Mouse (Mus musculus) limb, embryonic 12.5 days (tissue): ENCODE data around the gene Frem1. TPM values are rescaled to one million over a fixed set of nuclear protein-coding genes. Genes with fewer than 3 reads are reported as not detected.

ENCODE experiments used
- ATAC-seq: fragments of 200-750 bp; cut with Nextera tagmentation; 2 replicates; pipeline ENCODE4 v1.8.0; 2017; ENCODE audit warnings: low read depth, moderate TSS enrichment; ENCODE audit not compliant: insufficient number of reproducible peaks, insufficient read depth, low FRiP score, low TSS enrichment
- H3K27ac ChIP-seq: fragments of 300-500 bp; sonication (generic); 2 replicates; pipeline ENCODE4 v1.5.1; 2016; ENCODE audit warnings: mild to moderate bottlenecking, moderate library complexity
- H3K27me3 ChIP-seq: fragments of 300-500 bp; sonication (generic); 2 replicates; pipeline ENCODE4 v1.6.1; 2016; ENCODE audit warnings: mild to moderate bottlenecking, moderate library complexity
- H3K36me3 ChIP-seq: fragments of 300-500 bp; sonication (generic); 2 replicates; pipeline ENCODE4 v1.6.1; 2016; ENCODE audit warnings: mild to moderate bottlenecking, moderate library complexity
- H3K4me1 ChIP-seq: fragments of 300-500 bp; sonication (generic); replicated peaks from 2 replicates; pipeline ENCODE4 v1.6.1; 2016
- H3K4me2 ChIP-seq: fragments of 300-500 bp; sonication (generic); 2 replicates; pipeline ENCODE4 v1.6.1; 2016; ENCODE audit warnings: mild to moderate bottlenecking, moderate library complexity
- H3K4me3 ChIP-seq: fragments of 300-500 bp; sonication (generic); replicated peaks from 2 replicates; pipeline ENCODE4 v1.5.1; 2016; ENCODE audit warnings: mild to moderate bottlenecking
- H3K9ac ChIP-seq: fragments of 300-500 bp; sonication (generic); replicated peaks from 2 replicates; pipeline ENCODE4 v1.6.1; 2016; ENCODE audit warnings: mild to moderate bottlenecking, moderate library complexity
- H3K9me3 ChIP-seq: fragments of 300-500 bp; sonication (generic); 2 replicates; pipeline ENCODE4 v1.6.1; 2016; ENCODE audit warnings: mild to moderate bottlenecking, moderate library complexity
- WGBS: fragments of 180-500 bp; shearing (Covaris S2); methylation state at CpG from one replicate; pipeline ENCODE4 v1.1.7; 2016; 5-methylcytosine and 5-hydroxymethylcytosine counted together
- polyA plus RNA-seq: library from polyadenylated mRNA; unstranded; fragments of >200 nt; fragmentation: Nextera tagmentation; extraction: Ambion mirVana; gene quantifications from 2 replicates; pipeline ENCODE4 v1.2.1, GENCODE M21; 2016

The Frem1 gene
- polyA plus RNA-seq, 1 experiment from 2014 or later = 8.9 TPM

DNA sequence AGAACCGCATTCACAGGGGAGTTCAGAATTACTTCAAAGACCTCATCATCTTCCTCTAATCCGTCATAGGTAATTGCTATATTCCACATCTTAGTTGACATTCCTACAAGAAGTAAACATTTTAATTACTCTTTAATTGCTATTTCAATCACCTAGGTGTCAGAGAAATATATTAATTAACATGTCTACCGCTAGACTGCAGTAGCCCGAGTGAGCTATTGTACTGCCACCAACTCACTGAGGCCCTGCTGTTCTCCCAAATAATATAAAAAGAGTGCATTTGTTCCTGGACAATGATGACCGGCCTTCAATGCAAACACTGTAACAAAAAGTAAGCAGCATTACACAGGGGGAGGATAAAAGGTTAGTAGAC lies 135.5 kb downstream of the Frem1 start:
- Histone ChIP-seq H3K4me1 (peaks cover 16% of the 10 kb centered on the region), H3K9me3 (no peaks in the 10 kb centered on the region), H3K27ac (no peak overlapping the region), H3K27me3 (no peaks in the 10 kb centered on the region), H3K4me3 (no peak overlapping the region), H3K36me3 (peaks cover 2% of the 10 kb centered on the region; the same call in 1 of the 2 replicates), H3K4me2 (no peak overlapping the region), H3K9ac (no peak overlapping the region)
- no peak for ATAC-seq
- 46% methylated on average over 5 of the region's 5 CpGs for WGBS

DNA sequence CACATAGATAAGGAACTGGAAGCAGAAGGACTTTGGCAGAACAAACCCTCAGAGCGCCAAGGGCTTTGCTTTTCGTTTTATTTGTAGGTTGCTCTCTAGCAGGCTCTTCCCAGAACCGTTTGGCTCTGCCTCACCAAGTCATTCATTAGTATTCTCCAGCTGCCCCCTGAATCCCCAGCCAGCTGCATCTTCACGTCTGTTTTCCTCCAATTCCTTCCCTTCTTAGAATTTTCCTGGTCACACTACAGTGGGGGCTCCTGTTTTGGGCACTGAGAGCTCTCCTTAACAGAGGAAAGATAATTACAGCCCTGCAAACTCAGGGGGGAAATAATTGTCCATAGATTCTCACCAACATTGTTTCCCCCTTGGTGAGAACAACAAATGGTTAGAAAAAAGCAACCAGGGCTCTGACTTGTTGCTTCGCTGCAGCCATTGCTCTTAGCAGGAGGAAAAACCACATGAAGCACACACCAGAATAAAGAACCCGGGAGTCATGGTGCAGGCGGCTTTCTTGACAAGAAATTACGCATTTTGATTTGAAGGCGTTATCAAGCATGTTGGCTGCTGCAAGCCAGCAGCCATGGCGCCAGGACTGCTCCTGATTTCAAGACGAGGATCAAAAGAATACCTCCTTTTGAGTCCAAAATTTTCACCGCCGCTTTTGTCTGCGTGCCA lies 136.0 kb downstream of the Frem1 start:
- no peak for ATAC-seq
- WGBS = 42% methylated on average over 14 of the region's 14 CpGs
- Histone ChIP-seq H3K9me3 (no peaks in the 10 kb centered on the region), H3K4me2 (no peak overlapping the region), H3K4me3 (no peak overlapping the region), H3K36me3 (peaks cover 2% of the 10 kb centered on the region; the same call in 1 of the 2 replicates), H3K27ac (no peak overlapping the region), H3K9ac (no peak overlapping the region), H3K4me1 (peaks cover 16% of the 10 kb centered on the region), H3K27me3 (no peaks in the 10 kb centered on the region)

DNA sequence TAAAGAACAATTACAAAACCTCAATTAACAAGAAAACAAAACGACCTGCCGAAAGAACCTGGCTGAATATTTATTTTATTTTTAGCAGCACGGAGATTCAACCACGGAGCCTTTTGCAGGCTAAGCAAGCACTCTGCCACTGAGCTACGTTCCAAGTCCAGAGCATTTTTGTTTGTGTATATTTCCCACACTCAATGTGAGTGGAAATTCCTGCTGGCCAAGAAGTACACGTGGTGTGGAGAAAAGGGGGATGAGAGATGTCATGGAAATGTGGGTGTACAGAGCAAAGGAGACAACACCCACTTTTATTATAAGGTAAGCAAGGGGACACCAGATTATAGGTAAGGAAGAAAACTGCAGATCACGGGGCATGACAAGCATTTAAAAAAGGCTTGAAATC lies 136.6 kb downstream of the Frem1 start:
- H3K27ac ChIP-seq = no peak overlapping the region
- no peak for ATAC-seq
- H3K27me3 ChIP-seq = no peaks in the 10 kb centered on the region
- peaks cover 2% of the 10 kb centered on the region; the same call in 1 of the 2 replicates for H3K36me3 ChIP-seq
- H3K4me2 ChIP-seq = no peak overlapping the region
- no peak overlapping the region for H3K4me3 ChIP-seq
- no peaks in the 10 kb centered on the region for H3K9me3 ChIP-seq
- peaks cover 16% of the 10 kb centered on the region for H3K4me1 ChIP-seq
- no peak overlapping the region for H3K9ac ChIP-seq
- 66% methylated on average over 7 of the region's 7 CpGs for WGBS

DNA sequence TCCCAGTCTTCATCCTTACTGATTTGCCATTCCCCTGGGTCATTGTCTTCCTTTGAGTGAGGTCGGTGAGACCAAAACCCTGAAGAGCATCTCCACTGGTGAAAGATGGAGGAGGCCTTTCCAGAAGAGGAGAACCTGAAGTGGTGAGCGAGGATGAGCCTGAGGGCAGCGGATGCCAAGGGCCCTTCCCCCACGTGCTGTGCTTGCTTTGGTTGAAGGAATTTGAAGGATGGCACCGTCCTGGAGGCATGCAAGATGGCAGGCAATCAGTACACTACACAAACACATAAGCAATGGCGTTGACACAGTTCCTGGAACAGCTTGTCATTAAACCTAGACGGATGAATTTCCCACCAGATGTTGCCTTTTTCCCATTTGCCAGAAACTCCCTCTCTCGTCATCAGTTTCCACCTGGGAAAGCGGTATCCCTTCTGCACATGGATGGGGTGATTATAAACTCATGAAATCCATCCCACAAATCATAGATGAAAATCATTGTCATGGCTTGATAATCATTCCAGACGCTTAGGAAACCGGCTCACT lies 137.5 kb downstream of the Frem1 start:
- no peak overlapping the region for H3K4me2 ChIP-seq
- H3K9me3 ChIP-seq = no peaks in the 10 kb centered on the region
- H3K4me1 ChIP-seq = peaks cover 10% of the 10 kb centered on the region
- H3K27me3 ChIP-seq = no peaks in the 10 kb centered on the region
- WGBS = 77% methylated on average over 11 of the region's 11 CpGs
- H3K4me3 ChIP-seq = no peak overlapping the region
- H3K27ac ChIP-seq = no peak overlapping the region
- H3K9ac ChIP-seq = no peak overlapping the region
- peaks cover 2% of the 10 kb centered on the region; the same call in 1 of the 2 replicates for H3K36me3 ChIP-seq
- ATAC-seq = no peak

DNA sequence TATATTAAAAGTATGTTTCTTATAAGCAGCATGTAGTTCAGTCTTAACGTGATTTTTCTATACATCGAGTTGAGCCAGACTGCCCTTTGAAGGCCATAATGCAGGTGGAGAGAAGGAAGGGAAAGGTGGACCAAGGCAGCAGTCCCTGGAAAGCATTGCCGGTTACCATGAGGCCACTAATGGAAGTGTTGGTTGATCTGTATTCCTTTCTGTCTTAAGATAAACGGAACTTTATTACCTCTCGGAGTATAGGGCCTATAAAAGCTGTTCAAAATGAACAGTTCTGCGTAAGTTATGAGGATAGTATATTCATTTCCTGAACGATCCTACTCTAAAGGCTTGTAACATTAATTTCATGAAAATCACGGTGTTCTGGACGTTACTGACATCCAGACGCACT lies 156.9 kb downstream of the Frem1 start:
- Histone ChIP-seq H3K4me2 (no peak overlapping the region), H3K9me3 (no peaks in the 10 kb centered on the region), H3K4me3 (no peak overlapping the region), H3K4me1 (peaks cover 31% of the 10 kb centered on the region), H3K27me3 (no peaks in the 10 kb centered on the region), H3K27ac (no peak overlapping the region), H3K36me3 (no peaks in the 10 kb centered on the region), H3K9ac (no peak overlapping the region)
- 52% methylated on average over 10 of the region's 10 CpGs for WGBS
- no peak for ATAC-seq

DNA sequence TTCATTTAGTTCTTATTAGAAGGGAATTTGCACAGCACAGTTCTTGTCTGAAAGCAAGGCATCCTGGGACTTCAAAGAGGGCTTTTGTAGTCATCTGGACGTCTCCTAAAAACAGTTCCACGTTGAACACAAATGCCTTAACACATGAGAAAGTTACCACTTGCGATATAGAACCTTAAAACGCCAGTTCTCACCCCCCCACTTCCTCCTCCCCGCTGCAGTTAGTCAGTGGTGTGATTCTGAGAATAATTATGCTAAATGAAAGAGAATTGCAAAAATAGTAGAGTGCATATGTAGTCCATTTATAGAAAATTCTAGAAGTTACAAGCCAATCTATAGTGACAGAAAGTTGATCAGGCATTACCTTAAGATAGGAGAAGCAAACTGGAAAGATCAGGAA lies 159.9 kb downstream of the Frem1 start:
- no peak overlapping the region for H3K4me3 ChIP-seq
- ATAC-seq = no peak
- peak overlapping the region; percentile 95 for H3K27ac ChIP-seq
- H3K9ac ChIP-seq = no peak overlapping the region
- H3K27me3 ChIP-seq = no peaks in the 10 kb centered on the region
- 51% methylated on average over 5 of the region's 5 CpGs for WGBS
- H3K4me1 ChIP-seq = peaks cover 36% of the 10 kb centered on the region
- no peaks in the 10 kb centered on the region for H3K9me3 ChIP-seq
- no peaks in the 10 kb centered on the region for H3K36me3 ChIP-seq
- no peak overlapping the region for H3K4me2 ChIP-seq

DNA sequence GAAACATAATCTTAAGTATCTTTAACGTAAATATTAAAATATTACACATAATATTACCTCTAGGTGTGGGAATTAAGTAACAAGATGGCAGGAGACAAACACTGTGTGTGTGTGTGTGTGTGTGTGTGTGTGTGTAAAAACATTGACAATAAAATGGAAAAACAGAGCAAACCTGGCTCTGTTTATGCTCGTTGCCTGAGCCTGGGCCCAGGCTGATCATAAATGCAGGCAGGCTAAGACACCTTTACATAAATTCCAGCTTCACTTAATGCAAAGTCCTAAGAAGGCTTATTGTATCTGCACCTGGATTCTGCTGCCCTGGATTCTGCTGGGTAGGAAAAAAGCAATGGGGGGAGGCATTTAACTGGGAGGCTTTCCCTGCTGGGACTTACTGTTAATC lies 160.6 kb downstream of the Frem1 start:
- no peaks in the 10 kb centered on the region for H3K36me3 ChIP-seq
- H3K27ac ChIP-seq = peak overlapping the region; percentile 95
- no peaks in the 10 kb centered on the region for H3K9me3 ChIP-seq
- no peak overlapping the region for H3K9ac ChIP-seq
- ATAC-seq = peak; percentile 67; the same call in 1 of the 2 replicates
- no peak overlapping the region for H3K4me3 ChIP-seq
- WGBS = 43% methylated on average over 2 of the region's 2 CpGs
- peaks cover 36% of the 10 kb centered on the region for H3K4me1 ChIP-seq
- no peak overlapping the region for H3K4me2 ChIP-seq
- no peaks in the 10 kb centered on the region for H3K27me3 ChIP-seq

DNA sequence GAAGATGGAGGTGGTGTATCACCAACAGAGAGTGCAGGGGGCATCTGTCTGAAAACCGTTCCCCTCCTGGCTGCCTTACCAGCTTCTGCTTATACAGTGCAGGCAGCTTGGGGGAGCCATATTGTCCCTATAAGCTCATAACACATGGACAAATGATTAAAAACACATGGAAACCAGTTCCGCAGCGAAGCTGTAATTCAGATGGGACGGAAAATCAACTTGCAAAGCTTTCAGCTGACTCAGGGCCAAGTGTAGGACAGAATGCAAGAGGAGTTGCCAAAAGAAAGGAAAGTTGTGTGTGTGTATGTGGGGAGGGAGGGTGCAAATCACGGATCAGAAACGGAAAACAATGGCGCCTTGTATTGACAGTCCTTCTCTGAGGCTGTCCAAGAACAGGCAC lies 161.1 kb downstream of the Frem1 start:
- no peak overlapping the region for H3K4me3 ChIP-seq
- peaks cover 36% of the 10 kb centered on the region for H3K4me1 ChIP-seq
- WGBS = 26% methylated on average over 7 of the region's 7 CpGs
- peak; percentile 85 for ATAC-seq
- no peak overlapping the region for H3K9ac ChIP-seq
- H3K4me2 ChIP-seq = peak overlapping the region; percentile 33
- H3K9me3 ChIP-seq = no peaks in the 10 kb centered on the region
- peak overlapping the region; percentile 95 for H3K27ac ChIP-seq
- no peaks in the 10 kb centered on the region for H3K27me3 ChIP-seq
- H3K36me3 ChIP-seq = no peaks in the 10 kb centered on the region

DNA sequence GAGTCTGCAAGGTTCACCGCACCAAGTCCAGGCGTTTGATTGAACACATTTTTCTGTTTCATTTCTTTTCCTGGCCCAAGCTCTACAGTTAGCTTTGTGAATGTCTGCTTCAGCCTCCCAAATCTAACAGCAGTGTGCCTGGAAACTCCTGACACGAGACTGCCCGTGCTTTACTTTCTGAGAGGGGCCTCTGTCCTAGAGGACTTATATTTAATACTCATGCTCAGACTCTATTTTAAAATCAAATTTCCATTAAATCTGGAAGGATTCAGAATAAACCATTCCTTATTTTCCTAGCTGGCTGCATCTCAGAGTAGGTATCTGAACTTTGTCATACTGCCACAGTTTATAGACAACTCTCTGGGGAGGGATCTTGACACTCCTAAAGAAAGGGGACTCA lies 161.6 kb downstream of the Frem1 start:
- peaks cover 36% of the 10 kb centered on the region for H3K4me1 ChIP-seq
- peak; percentile 41; the same call in 1 of the 2 replicates for ATAC-seq
- H3K27ac ChIP-seq = peak overlapping the region; percentile 95
- H3K9ac ChIP-seq = no peak overlapping the region
- H3K9me3 ChIP-seq = no peaks in the 10 kb centered on the region
- WGBS = 50% methylated on average over 4 of the region's 4 CpGs
- H3K27me3 ChIP-seq = no peaks in the 10 kb centered on the region
- H3K4me3 ChIP-seq = no peak overlapping the region
- H3K36me3 ChIP-seq = no peaks in the 10 kb centered on the region
- peak overlapping the region; percentile 33 for H3K4me2 ChIP-seq

DNA sequence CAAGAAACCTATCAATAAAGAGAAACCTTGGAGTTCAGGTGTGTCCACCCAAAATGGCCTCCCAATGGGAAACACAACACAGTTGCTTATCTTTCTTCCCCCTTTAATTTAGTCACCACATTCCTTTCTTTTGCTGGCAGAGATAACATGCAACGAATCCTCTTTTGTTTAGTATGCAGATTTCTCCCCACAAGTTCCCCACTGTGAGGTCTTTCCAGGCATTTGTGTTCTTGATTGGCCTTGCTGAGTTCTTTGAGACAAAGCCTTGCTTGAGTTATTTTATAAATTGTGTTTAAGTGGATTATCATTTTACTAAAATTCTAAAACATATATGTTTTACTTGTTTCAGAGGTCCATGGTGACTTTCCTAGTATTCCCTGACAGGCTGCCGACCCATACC lies 166.0 kb downstream of the Frem1 start:
- H3K4me1 ChIP-seq = peaks cover 28% of the 10 kb centered on the region
- 75% methylated on average over 2 of the region's 2 CpGs for WGBS
- no peaks in the 10 kb centered on the region for H3K36me3 ChIP-seq
- H3K4me3 ChIP-seq = no peak overlapping the region
- no peak overlapping the region for H3K27ac ChIP-seq
- no peaks in the 10 kb centered on the region for H3K9me3 ChIP-seq
- no peak for ATAC-seq
- no peak overlapping the region for H3K4me2 ChIP-seq
- no peaks in the 10 kb centered on the region for H3K27me3 ChIP-seq
- H3K9ac ChIP-seq = no peak overlapping the region

DNA sequence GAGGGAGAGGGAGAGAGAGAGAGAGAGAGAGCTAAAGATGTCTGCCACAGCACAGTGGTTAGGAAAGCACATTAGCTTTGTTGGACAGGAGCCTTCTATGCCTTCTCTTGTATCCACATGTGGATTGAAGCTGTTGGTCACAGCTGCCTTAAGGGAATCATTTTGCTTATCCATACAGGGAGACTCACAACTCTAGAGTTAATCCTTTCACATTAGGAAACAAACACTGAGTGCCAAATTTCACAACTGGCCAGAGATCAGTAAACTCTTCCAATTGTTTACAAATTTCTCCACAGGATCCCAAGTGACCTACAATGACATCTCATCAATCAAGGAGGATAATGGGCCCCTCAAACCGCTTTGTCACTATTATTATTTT lies 166.6 kb downstream of the Frem1 start:
- H3K36me3 ChIP-seq = no peaks in the 10 kb centered on the region
- no peaks in the 10 kb centered on the region for H3K27me3 ChIP-seq
- no peak overlapping the region for H3K27ac ChIP-seq
- H3K9ac ChIP-seq = no peak overlapping the region
- no peak for ATAC-seq
- H3K9me3 ChIP-seq = no peaks in the 10 kb centered on the region
- no peak overlapping the region for H3K4me3 ChIP-seq
- WGBS = 42% methylated on average over 1 of the region's 1 CpGs
- H3K4me1 ChIP-seq = peaks cover 28% of the 10 kb centered on the region
- no peak overlapping the region for H3K4me2 ChIP-seq
